ENCODE assay signal across 14 mouse cellular contexts in the genomic region with DNA sequence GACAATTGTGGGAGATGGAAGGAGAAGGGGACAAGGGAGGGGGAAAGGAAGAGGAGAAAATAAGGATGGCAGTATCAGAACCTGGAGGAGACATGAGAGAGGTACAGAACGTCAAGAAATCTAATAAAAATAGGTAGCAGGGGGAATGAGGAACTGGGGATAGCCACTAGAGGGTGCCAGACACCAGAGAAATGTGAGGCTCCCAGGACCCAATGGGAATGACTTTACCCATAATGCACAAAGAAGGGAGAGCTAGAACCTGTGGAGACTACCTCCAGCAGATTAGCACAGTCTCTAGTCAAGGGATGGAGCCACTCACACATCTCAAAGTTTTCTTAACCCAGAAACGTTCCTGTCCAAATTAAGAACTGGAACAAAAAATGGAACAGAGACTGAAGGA. TPM values are rescaled to one million over a fixed set of nuclear protein-coding genes. Genes with fewer than 3 reads are reported as not detected.
A peak's percentile ranks its signal among the peaks of the same experiment; 100 is the strongest.
DNase-seq lines count a peak whose midpoint lies in the region; ATAC-seq and TF ChIP-seq lines count a peak whose summit lies in the region.
"Had no signal": no experiment of that assay in that cellular context is flagged by ENCODE, and none has a peak within 500 bp of the region (broad histone marks: within the 10 kb centered on the region; RNA-seq: fewer than 3 reads in every experiment).

No protein-coding gene starts in this region.

- H3K4me1 ChIP-seq in hindbrain, postnatal 0 days (ENCODE audit: insufficient read depth, low read length): no peaks in the 10 kb centered on the region
- H3K4me1 ChIP-seq in hindbrain, embryonic 14.5 days (replicated peaks; ENCODE audit: control insufficient read depth, insufficient read depth, low read length): no peaks in the 10 kb centered on the region
- H3K4me1 ChIP-seq in liver, embryonic 14.5 days (replicated peaks; ENCODE audit: control insufficient read depth in 2 of 2, insufficient read depth in 2 of 2, low read length in 1 of 2): no peaks in the 10 kb centered on the region
- H3K4me1 ChIP-seq: forebrain, embryonic 12.5 days; hindbrain, embryonic 15.5 days; limb, embryonic 15.5 days had no signal

- no peak overlapping the region for H3K9ac ChIP-seq in hindbrain, postnatal 0 days (replicated peaks; ENCODE audit: low read length)
- H3K9ac ChIP-seq in hindbrain, embryonic 14.5 days: no peak overlapping the region
- no peak overlapping the region for H3K9ac ChIP-seq in liver, embryonic 14.5 days (replicated peaks)
- H3K9ac ChIP-seq: forebrain, embryonic 12.5 days; hindbrain, embryonic 15.5 days; limb, embryonic 15.5 days had no signal

- TF ChIP-seq EP300 in liver, embryonic 14.5 days (IDR thresholded peaks at IDR 0.05; ENCODE audit: low read depth): no peak

- WGBS in hindbrain, postnatal 0 days: 41% methylated on average over 2 of the region's 2 CpGs
- 40% methylated on average over 2 of the region's 2 CpGs for WGBS in hindbrain, embryonic 14.5 days
- WGBS in liver, embryonic 14.5 days (ENCODE audit: insufficient replicate concordance): 21% methylated on average over 2 of the region's 2 CpGs

- no peaks in the 10 kb centered on the region for H3K27me3 ChIP-seq in hindbrain, postnatal 0 days (ENCODE audit: insufficient read depth, low read length)
- no peaks in the 10 kb centered on the region for H3K27me3 ChIP-seq in hindbrain, embryonic 14.5 days (ENCODE audit: control insufficient read depth, insufficient read depth, low read length)
- no peaks in the 10 kb centered on the region for H3K27me3 ChIP-seq in liver, embryonic 14.5 days (ENCODE audit: control insufficient read depth, insufficient read depth, low read length)
- H3K27me3 ChIP-seq: forebrain, embryonic 12.5 days; hindbrain, embryonic 15.5 days; limb, embryonic 15.5 days had no signal

- H3K4me2 ChIP-seq in hindbrain, postnatal 0 days (ENCODE audit: low read depth, low read length): no peak overlapping the region
- no peak overlapping the region for H3K4me2 ChIP-seq in hindbrain, embryonic 14.5 days (replicated peaks)
- H3K4me2 ChIP-seq in liver, embryonic 14.5 days (ENCODE audit: low read depth): no peak overlapping the region
- H3K4me2 ChIP-seq: forebrain, embryonic 12.5 days; heart, embryonic 11.5 days; hindbrain, embryonic 15.5 days; limb, embryonic 15.5 days had no signal

- H3K9me3 ChIP-seq in hindbrain, postnatal 0 days (ENCODE audit: low read length): no peaks in the 10 kb centered on the region
- H3K9me3 ChIP-seq in hindbrain, embryonic 14.5 days (ENCODE audit: control insufficient read depth, low read length): no peaks in the 10 kb centered on the region
- H3K9me3 ChIP-seq in liver, embryonic 14.5 days (ENCODE audit: control insufficient read depth, low read length): no peaks in the 10 kb centered on the region
- H3K9me3 ChIP-seq: forebrain, embryonic 12.5 days; hindbrain, embryonic 15.5 days; limb, embryonic 15.5 days had no signal

- no peaks in the 10 kb centered on the region for H3K36me3 ChIP-seq in hindbrain, postnatal 0 days (ENCODE audit: insufficient read depth, low read length)
- H3K36me3 ChIP-seq in hindbrain, embryonic 14.5 days (replicated peaks; ENCODE audit: control insufficient read depth, insufficient read depth): no peaks in the 10 kb centered on the region
- no peaks in the 10 kb centered on the region for H3K36me3 ChIP-seq in liver, embryonic 14.5 days (replicated peaks; ENCODE audit: control insufficient read depth, insufficient read depth, low read depth)
- H3K36me3 ChIP-seq: forebrain, embryonic 12.5 days; hindbrain, embryonic 15.5 days; limb, embryonic 15.5 days had no signal

- no peak for DNase-seq in hindbrain, postnatal 0 days (ENCODE audit: low spot score)
- no peak for DNase-seq in hindbrain, embryonic 14.5 days (ENCODE audit: low spot score)
- peak; percentile 46 for DNase-seq in 416B (ENCODE audit: low read depth)
- DNase-seq in c-Kit-negative CD71-positive TER-119-positive erythroid progenitor cells, embryonic 14.5 days (ENCODE audit: low read depth, low spot score): peak; percentile 11
- peak in 1 of 3 experiments; percentile 28 for DNase-seq in liver, embryonic 14.5 days (ENCODE audit: low read depth in 3 of 3, low spot score in 3 of 3)
- no peak for DNase-seq in frontal cortex, postnatal 25 days (ENCODE audit: low spot score in 2 of 2)
- no peak for DNase-seq in left cerebral cortex, adult 18-20 months (ENCODE audit: low spot score in 2 of 2)
- no peak for DNase-seq in gastrocnemius, postnatal 25 days
- DNase-seq: cerebellum, postnatal 25 days; layer of hippocampus, adult 9-11 months had no signal

- TF ChIP-seq CTCF in hindbrain, postnatal 0 days (IDR thresholded peaks at IDR 0.05; ENCODE audit: low read depth): 0 out of 2 replicates have a peak, but pooled peaks have one; percentile 6
- peak; percentile 77 for TF ChIP-seq CTCF in liver, embryonic 14.5 days (IDR thresholded peaks at IDR 0.05; ENCODE audit: low read depth)

- no peak for ATAC-seq in hindbrain, postnatal 0 days
- ATAC-seq in hindbrain, embryonic 14.5 days (ENCODE audit: low FRiP score): no peak
- ATAC-seq in liver, embryonic 14.5 days (ENCODE audit: insufficient read depth): peak; percentile 62; the same call in 1 of the 2 replicates

- no peak overlapping the region for H3K4me3 ChIP-seq in hindbrain, postnatal 0 days (ENCODE audit: low read length)
- H3K4me3 ChIP-seq in hindbrain, embryonic 14.5 days (replicated peaks; ENCODE audit: low read length): no peak overlapping the region
- no peak overlapping the region for H3K4me3 ChIP-seq in liver, embryonic 14.5 days (ENCODE audit: insufficient read depth in 1 of 2, low read depth in 2 of 2, low read length in 2 of 2)
- H3K4me3 ChIP-seq: forebrain, embryonic 12.5 days; hindbrain, embryonic 15.5 days; limb, embryonic 15.5 days had no signal

- no peak overlapping the region for H3K27ac ChIP-seq in hindbrain, postnatal 0 days
- no peak overlapping the region for H3K27ac ChIP-seq in hindbrain, embryonic 14.5 days
- no peak overlapping the region for H3K27ac ChIP-seq in liver, embryonic 14.5 days
- H3K27ac ChIP-seq: forebrain, embryonic 12.5 days; hindbrain, embryonic 15.5 days; limb, embryonic 15.5 days had no signal

RNA-seq across cellular contexts. Expression of gene Olfr243, which starts 2.4 kb away (rescaled TPM):
- not detected in 2 replicates for total RNA-seq in hindbrain, postnatal 0 days (2014; rRNA removed)
- not detected in 2 replicates for polyA plus RNA-seq in hindbrain, postnatal 0 days (2015; fragmentation: Nextera tagmentation; extraction: Ambion mirVana)
- not detected in 2 replicates for polyA plus RNA-seq in hindbrain, embryonic 14.5 days (2014; fragmentation: Nextera tagmentation; extraction: Ambion mirVana)
- polyA plus RNA-seq in liver, embryonic 14.5 days (2012; rRNA removed): not detected in 2 replicates
- polyA plus RNA-seq in liver, embryonic 14.5 days (2014; fragmentation: Nextera tagmentation; extraction: Ambion mirVana): not detected in 2 replicates
- total RNA-seq in left cerebral cortex, adult 18-20 months (2021): not detected
- not detected for total RNA-seq in gastrocnemius, postnatal 25 days (2021)
- polyA plus RNA-seq: forebrain, embryonic 12.5 days; heart, embryonic 11.5 days; hindbrain, embryonic 15.5 days; limb, embryonic 15.5 days had no signal

RNA-seq across cellular contexts. Expression of gene Olfr628, which starts 18.1 kb away (rescaled TPM):
- not detected in 2 replicates for total RNA-seq in hindbrain, postnatal 0 days (2014; rRNA removed)
- polyA plus RNA-seq in hindbrain, postnatal 0 days (2015; fragmentation: Nextera tagmentation; extraction: Ambion mirVana): not detected in 2 replicates
- not detected in 2 replicates for polyA plus RNA-seq in hindbrain, embryonic 14.5 days (2014; fragmentation: Nextera tagmentation; extraction: Ambion mirVana)
- polyA plus RNA-seq in liver, embryonic 14.5 days (2012; rRNA removed): not detected in 2 replicates
- polyA plus RNA-seq in liver, embryonic 14.5 days (2014; fragmentation: Nextera tagmentation; extraction: Ambion mirVana): not detected in 2 replicates
- not detected for total RNA-seq in left cerebral cortex, adult 18-20 months (2021)
- total RNA-seq in gastrocnemius, postnatal 25 days (2021): not detected
- polyA plus RNA-seq: forebrain, embryonic 12.5 days; heart, embryonic 11.5 days; hindbrain, embryonic 15.5 days; limb, embryonic 15.5 days had no signal

RNA-seq across cellular contexts. Expression of gene Olfr625-ps1, which starts 29.5 kb away (rescaled TPM):
- not detected in 2 replicates for total RNA-seq in hindbrain, postnatal 0 days (2014; rRNA removed)
- not detected in 2 replicates for polyA plus RNA-seq in hindbrain, postnatal 0 days (2015; fragmentation: Nextera tagmentation; extraction: Ambion mirVana)
- polyA plus RNA-seq in hindbrain, embryonic 14.5 days (2014; fragmentation: Nextera tagmentation; extraction: Ambion mirVana): not detected in 2 replicates
- polyA plus RNA-seq in liver, embryonic 14.5 days (2012; rRNA removed): not detected in 2 replicates
- not detected in 2 replicates for polyA plus RNA-seq in liver, embryonic 14.5 days (2014; fragmentation: Nextera tagmentation; extraction: Ambion mirVana)
- total RNA-seq in left cerebral cortex, adult 18-20 months (2021): not detected
- total RNA-seq in gastrocnemius, postnatal 25 days (2021): not detected
- polyA plus RNA-seq: forebrain, embryonic 12.5 days; heart, embryonic 11.5 days; hindbrain, embryonic 15.5 days; limb, embryonic 15.5 days had no signal

RNA-seq across cellular contexts. Expression of gene Olfr629, which starts 32.7 kb away (rescaled TPM):
- total RNA-seq in hindbrain, postnatal 0 days (2014; rRNA removed): not detected in 2 replicates
- not detected in 2 replicates for polyA plus RNA-seq in hindbrain, postnatal 0 days (2015; fragmentation: Nextera tagmentation; extraction: Ambion mirVana)
- not detected in 2 replicates for polyA plus RNA-seq in hindbrain, embryonic 14.5 days (2014; fragmentation: Nextera tagmentation; extraction: Ambion mirVana)
- polyA plus RNA-seq in liver, embryonic 14.5 days (2012; rRNA removed): 0.08 TPM in 1 of 2 replicates, not detected in the other
- polyA plus RNA-seq in liver, embryonic 14.5 days (2014; fragmentation: Nextera tagmentation; extraction: Ambion mirVana): 0.18 and 0.22 TPM in 2 replicates
- not detected for total RNA-seq in left cerebral cortex, adult 18-20 months (2021)
- total RNA-seq in gastrocnemius, postnatal 25 days (2021): not detected
- polyA plus RNA-seq: forebrain, embryonic 12.5 days; heart, embryonic 11.5 days; hindbrain, embryonic 15.5 days; limb, embryonic 15.5 days had no signal

RNA-seq across cellular contexts. Expression of gene Olfr624, which starts 41.0 kb away (rescaled TPM):
- total RNA-seq in hindbrain, postnatal 0 days (2014; rRNA removed): not detected in 2 replicates
- 0.05 TPM in 1 of 2 replicates, not detected in the other for polyA plus RNA-seq in hindbrain, postnatal 0 days (2015; fragmentation: Nextera tagmentation; extraction: Ambion mirVana)
- not detected in 2 replicates for polyA plus RNA-seq in hindbrain, embryonic 14.5 days (2014; fragmentation: Nextera tagmentation; extraction: Ambion mirVana)
- 0.01 TPM in 2 replicates for polyA plus RNA-seq in liver, embryonic 14.5 days (2012; rRNA removed)
- polyA plus RNA-seq in liver, embryonic 14.5 days (2014; fragmentation: Nextera tagmentation; extraction: Ambion mirVana): not detected in 2 replicates
- under 1 TPM in 1 of 2 experiments, not detected in 1; 0.07 TPM for total RNA-seq in left cerebral cortex, adult 18-20 months (2021)
- not detected for total RNA-seq in gastrocnemius, postnatal 25 days (2021)

Comparison
In these comparisons a context has a peak if more than half of its experiments do, and no peak if none do; other contexts are left out.
1. DNase-seq: peak in 416B (single experiment) and c-Kit-negative CD71-positive TER-119-positive erythroid progenitor cells, embryonic 14.5 days (single experiment); none in hindbrain, postnatal 0 days (single experiment), hindbrain, embryonic 14.5 days (single experiment), frontal cortex, postnatal 25 days (0 of 2), left cerebral cortex, adult 18-20 months (0 of 2) and gastrocnemius, postnatal 25 days (single experiment).